Mouse (Mus musculus) cerebellum, postnatal 10 days (tissue): ENCODE data around the gene Esyt2.

ENCODE experiments used
- DNase-seq, 2 experiments: peaks; one replicate each; pipeline ENCODE4 v3.0.0; 2021; ENCODE audit warnings: mixed read lengths in 2 of 2

The Esyt2 gene

GRCm38 (mm10) chr12:116367346-116367745, 86.3 kb downstream of the Esyt2 start:
- no peak for DNase-seq

GRCm38 (mm10) chr12:116368857-116369256, 87.9 kb downstream of the Esyt2 start:
- no peak for DNase-seq

GRCm38 (mm10) chr12:116383101-116383500, 102.1 kb downstream of the Esyt2 start:
- DNase-seq = peak; percentile 27 to 44

GRCm38 (mm10) chr12:116383995-116384394, 103.0 kb downstream of the Esyt2 start:
- no peak for DNase-seq

- DNase-seq = no peak
Observed at GRCm38 (mm10) chr12:116386802-116387201, 105.8 kb downstream of the Esyt2 start.

- DNase-seq = no peak
Observed at GRCm38 (mm10) chr12:116389868-116390267, 108.9 kb downstream of the Esyt2 start.

GRCm38 (mm10) chr12:116394327-116394726, 113.3 kb downstream of the Esyt2 start:
- no peak for DNase-seq

GRCm38 (mm10) chr12:116395312-116395711, 114.3 kb downstream of the Esyt2 start:
- DNase-seq = no peak

GRCm38 (mm10) chr12:116396072-116396695, 115.2 kb downstream of the Esyt2 start:
- no peak for DNase-seq

GRCm38 (mm10) chr12:116404012-116404679, 123.2 kb downstream of the Esyt2 start:
- peak; percentile 32 to 35 for DNase-seq

- peak; percentile 99 to 100 for DNase-seq
Observed at GRCm38 (mm10) chr12:116405045-116405835, 124.2 kb downstream of the Esyt2 start, which contains the start of gene Ncapg2. Gene Ncapg2, plus strand, starts transcription at chr12:116405402.

- no peak for DNase-seq
Observed at GRCm38 (mm10) chr12:116405836-116406155, 124.8 kb downstream of the Esyt2 start.

- no peak for DNase-seq
Observed at GRCm38 (mm10) chr12:116407883-116408282, 126.9 kb downstream of the Esyt2 start.

GRCm38 (mm10) chr12:116414941-116415340, 133.9 kb downstream of the Esyt2 start:
- DNase-seq = no peak

- no peak for DNase-seq
Observed at GRCm38 (mm10) chr12:116416514-116416913, 135.5 kb downstream of the Esyt2 start.

GRCm38 (mm10) chr12:116421656-116422055, 140.7 kb downstream of the Esyt2 start:
- DNase-seq = no peak

- DNase-seq = no peak
Observed at GRCm38 (mm10) chr12:116425392-116425791, 144.4 kb downstream of the Esyt2 start.

- no peak for DNase-seq
Observed at GRCm38 (mm10) chr12:116433742-116434141, 152.7 kb downstream of the Esyt2 start.

GRCm38 (mm10) chr12:116435232-116435631, 154.2 kb downstream of the Esyt2 start:
- no peak for DNase-seq

- no peak for DNase-seq
Observed at GRCm38 (mm10) chr12:116436125-116436524, 155.1 kb downstream of the Esyt2 start.

GRCm38 (mm10) chr12:116438591-116438990, 157.6 kb downstream of the Esyt2 start:
- no peak for DNase-seq
